Mouse (Mus musculus): ENCODE measurements around the gene Cpm. TPM values are rescaled to one million over a fixed set of nuclear protein-coding genes. Genes with fewer than 3 reads are reported as not detected.
"Not testable (repeated sequence)": the region's sequence is repeated elsewhere in the genome, so short reads cannot be mapped to it uniquely, and the experiment has no call there.

The Cpm gene
- total RNA-seq, 2 experiments from 2014 or later, result 20.3 to 33.2 TPM

GRCm38 (mm10) chr10:117593041-117593570, 36.2 kb upstream of the Cpm start:
- no peak for DNase-seq (ENCODE audit: low spot score in 2 of 2)

DNA sequence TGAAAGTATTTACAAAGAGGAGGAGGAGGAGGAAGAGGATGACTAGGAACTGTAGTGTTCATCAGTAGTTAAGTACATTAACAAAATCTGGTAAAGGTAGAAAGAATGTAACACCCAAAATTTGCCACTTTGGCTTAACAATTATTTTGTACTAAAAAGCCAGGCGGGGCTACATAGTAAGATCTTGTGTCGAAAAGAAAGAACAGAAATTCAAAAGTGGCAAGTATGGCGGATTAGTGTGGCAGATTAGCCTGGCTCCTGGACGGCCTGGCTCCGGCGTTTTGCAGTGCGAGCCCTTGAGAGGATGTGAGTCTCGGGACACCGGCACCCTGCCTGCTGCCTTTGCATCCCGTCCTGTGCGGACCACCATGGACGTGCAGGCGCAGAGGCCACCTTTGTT, 35.4 kb upstream of the Cpm start:
- DNase-seq (ENCODE audit: low spot score in 2 of 2), result no peak

GRCm38 (mm10) chr10:117594291-117594850, 34.9 kb upstream of the Cpm start:
- no peak for DNase-seq (ENCODE audit: low spot score in 2 of 2)

DNA sequence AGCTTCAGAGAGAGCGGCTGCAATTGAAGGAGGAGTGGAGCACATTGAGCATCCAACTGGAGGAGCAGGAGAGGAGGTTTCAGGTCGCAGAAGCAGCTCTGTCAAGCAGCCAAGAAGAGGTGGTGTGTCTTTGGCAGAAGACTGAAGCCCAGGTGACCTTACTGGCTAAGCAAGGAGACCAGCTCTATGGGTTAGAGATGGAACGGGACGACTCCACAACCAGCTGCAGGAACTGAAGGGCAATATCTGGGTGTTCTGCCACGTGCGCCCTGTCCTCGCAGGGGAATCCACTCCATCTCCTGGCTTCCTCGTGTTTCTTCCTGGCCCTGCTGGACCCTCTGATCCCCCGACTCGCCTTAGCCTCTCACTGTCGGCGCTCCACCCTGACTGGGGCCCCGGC, 34.4 kb upstream of the Cpm start:
- DNase-seq (ENCODE audit: low spot score in 2 of 2), result no peak

DNA sequence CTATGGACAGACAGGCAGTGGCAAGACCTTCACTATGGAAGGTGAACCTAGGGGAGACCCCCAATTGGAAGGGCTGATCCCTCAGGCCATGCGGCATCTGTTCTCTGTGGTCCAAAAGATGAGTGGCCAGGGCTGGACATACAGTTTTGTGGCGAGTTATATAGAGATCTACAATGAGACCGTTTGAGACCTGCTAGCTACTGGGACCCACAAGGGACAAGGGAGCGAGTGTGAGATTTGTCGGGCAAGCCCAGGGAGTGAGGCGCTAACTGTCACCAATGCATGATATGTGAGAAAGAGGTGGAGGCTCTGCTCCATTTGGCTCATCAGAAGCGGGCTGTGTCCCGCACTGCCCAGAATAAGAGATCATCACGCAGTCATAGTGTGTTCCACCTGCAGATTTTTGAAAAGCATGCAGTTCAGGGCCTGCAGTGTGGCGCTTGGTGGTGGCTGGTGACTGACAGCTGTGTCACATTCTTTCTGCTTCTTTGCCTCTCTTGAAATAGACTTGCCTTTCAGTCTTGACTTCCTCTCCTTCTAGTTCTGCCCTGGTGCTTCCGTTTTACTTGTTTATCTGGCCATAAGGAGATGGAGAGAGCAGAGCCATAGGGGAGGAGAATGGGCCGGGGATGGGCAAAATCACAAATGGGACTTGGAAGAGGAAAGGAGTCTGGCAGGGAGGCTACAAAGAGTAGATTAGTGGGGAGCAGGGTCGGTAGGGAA, 33.7 kb upstream of the Cpm start:
- no peak for DNase-seq (ENCODE audit: low spot score in 2 of 2)

GRCm38 (mm10) chr10:117596165-117596735, 33.0 kb upstream of the Cpm start:
- no peak for DNase-seq (ENCODE audit: low spot score in 2 of 2)

DNA sequence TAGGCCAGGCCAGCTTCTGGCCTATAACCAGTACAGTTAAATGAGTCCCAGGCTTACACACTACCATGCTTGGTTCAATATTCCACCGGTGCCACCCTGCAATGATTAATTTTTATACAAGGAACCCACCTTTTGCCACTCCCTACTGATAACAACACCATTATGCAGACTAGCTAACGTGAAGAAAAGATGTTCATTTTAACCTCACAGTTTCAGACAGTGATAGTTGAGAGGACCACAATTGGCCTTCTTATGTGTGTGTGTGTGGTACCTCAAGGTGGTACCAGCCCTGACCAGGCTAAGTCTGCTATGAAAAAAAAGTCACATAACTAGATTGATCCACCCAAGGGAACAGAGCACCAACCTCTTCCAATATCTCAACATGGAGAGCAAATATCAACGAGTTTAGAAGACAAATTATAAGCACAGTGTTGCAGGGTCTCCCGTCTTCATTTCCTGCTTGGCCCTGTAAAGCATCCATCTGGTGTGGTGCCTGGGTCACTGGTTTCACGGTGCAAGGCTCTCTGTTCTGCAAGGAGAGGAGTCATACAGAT, 32.5 kb upstream of the Cpm start:
- DNase-seq (ENCODE audit: low spot score in 2 of 2), result no peak

DNA sequence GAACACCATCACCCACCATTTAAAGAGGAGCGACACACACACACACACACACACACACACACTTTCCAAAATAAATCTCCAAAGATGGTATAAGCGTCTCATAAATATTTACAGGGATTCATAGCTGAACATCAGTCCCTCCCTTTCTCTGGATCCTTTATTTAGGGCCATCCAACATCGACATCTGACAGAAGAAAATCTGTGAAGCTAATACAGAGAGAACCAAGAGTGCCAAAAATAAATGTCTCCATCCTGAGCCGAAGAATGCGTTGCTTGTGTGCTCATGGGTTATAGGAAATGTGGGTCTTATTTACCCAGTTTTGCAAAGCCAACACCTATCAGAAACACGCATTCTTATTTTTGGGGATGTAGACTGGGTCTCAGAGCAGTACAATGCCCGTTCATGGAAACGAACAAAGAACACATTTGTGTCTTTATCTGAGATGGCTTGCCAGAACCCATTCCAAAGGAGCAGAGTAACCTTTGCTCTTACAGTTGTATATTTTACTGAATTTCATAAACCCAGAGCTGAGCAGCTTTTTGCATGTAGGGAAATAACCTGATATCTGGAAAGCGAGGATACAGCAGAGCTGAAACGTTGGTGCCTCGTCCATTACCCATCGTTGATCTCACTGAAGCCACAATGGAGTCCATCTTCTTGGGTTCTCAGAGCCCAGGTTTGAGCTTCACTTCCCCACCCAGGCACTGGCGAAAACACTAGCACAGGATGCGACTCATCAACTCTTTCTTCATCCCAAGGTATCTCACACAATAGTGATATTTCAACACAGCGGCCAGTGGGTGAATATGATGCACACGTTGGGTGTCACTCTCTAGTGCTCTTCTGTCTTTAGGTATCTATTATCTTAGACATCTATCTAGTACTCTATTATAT, 31.7 kb upstream of the Cpm start:
- DNase-seq (ENCODE audit: low spot score in 2 of 2), result not testable (repeated sequence)

DNA sequence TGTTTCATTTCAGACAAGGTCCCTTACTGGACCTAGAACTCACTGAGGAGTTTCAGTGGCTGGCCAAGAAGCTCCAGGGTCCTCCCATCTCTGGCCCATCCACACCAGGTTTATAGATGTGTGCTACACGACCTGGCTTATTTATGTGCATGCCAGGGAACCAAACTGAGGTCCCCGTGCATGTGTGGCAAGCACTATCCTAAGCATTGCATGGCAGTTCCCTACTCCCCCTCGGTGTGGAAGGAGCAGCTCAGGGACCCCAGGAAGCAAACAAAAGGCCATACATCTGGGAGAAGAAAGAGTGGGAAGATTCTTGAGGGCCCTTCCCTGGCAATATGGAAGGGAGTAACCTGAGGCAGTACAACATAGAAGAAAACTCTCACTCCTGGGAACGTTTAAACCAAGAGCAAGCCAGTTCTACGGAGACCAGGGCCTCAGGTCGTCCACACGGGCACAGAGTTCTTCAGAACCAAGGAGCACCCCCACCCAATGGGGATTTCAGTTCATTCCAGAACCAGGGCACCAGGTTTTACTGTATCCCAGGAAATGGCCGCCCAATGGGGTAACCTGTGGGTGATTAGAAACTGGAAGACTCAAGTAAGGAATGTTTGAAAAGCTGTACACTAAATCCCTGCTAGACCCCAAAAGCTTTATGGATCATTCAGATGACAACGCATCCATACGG, 30.9 kb upstream of the Cpm start:
- DNase-seq (ENCODE audit: low spot score in 2 of 2), result no peak

GRCm38 (mm10) chr10:117598951-117599572, 30.2 kb upstream of the Cpm start:
- not testable (repeated sequence) for DNase-seq (ENCODE audit: low spot score in 2 of 2)

- no peak for DNase-seq (ENCODE audit: low spot score in 2 of 2)
Observed at GRCm38 (mm10) chr10:117601146-117602035, 27.9 kb upstream of the Cpm start.

- no peak for DNase-seq (ENCODE audit: low spot score in 2 of 2)
Observed at GRCm38 (mm10) chr10:117602325-117603129, 26.8 kb upstream of the Cpm start.

- DNase-seq (ENCODE audit: low spot score in 2 of 2), result no peak
Observed at GRCm38 (mm10) chr10:117603130-117603833, 26.0 kb upstream of the Cpm start.

DNA sequence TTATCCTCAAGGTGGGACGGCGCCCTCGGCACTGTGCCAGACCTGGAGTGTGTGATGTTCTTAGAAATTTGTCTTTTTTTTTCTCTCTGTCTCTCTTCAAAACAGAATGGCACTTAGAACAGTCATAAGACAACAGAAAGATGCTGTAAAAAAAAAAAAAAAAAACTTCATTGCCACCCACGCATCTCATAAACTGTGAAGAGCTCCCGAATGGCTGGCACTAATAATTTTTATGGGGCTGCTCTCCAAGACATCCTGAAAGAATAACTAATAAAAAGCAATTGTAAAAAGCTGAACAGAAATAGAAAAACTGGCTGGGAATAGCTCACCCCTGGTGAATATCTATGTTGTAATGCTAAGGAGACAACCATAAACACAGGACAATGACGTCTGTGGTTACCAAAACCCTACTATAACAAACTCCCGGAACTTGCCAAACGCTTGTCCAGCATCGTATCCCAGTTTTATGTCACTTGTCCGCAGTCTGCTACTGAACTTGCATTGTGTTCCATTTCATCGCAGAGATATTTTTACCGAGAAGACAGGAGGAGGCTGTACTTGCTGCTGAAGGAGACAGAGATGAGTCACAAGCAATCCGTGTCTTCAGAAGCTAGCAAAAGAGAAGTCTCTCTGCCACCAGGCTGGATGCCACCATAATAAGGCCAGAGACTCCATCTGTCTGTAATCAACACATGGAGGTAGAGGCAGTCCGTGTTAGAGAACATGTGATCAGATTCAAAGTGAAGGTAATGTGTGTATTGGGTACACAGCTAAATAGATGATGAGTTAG, 25.3 kb upstream of the Cpm start:
- no peak for DNase-seq (ENCODE audit: low spot score in 2 of 2)

DNA sequence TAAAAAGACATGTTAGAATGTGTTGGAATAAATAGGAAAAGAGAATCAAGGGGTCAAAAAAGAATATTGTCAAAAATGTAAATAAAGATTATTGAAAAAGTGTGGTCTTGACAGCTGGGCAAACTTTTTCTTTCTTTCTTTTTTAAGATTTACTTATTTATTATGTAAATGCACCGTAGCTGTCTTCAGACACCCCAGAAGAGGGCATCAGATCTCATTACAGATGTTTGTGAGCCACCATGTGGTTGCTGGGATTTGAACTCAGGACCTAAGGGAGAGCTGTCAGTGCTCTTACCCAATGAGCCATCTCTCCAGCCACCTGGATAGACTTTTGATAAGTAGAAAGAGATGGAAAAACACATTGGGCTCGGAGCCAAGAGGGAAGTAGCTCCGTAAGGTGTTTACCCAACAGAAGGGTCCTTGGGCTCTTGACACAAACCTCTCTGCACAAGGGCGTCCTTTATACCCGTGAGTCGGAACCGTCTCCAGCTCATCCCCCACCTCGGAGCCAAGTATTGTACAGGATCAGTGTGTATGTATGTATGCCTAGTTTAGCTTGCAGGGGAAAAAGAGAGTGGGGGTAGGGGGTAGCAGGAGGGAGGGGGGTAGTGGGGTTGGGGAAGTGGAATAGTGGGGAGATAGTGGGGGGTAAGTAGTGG, 24.5 kb upstream of the Cpm start:
- no peak for DNase-seq (ENCODE audit: low spot score in 2 of 2)
